ENCODE assay signal across 24 mouse cellular contexts in the genomic region with DNA sequence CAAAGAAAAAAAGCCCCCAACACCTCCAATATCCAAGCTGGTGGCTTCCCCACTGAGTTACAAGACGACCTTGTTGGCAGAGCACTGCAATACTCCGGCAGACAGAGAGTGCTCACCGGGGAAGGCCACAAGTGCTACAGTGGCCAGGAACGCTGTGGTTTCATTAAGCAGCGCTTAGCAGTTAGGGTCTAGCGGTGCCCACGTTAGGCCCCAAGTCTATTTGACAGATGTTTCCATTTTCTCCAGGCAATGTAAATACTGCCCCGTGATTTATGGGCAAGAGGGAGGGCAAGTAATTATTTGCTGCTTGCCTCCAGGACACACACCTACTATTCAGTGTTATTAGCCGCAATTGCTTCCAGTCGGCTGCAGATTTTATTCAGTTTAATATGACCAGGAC. TPM values are rescaled to one million over a fixed set of nuclear protein-coding genes. Genes with fewer than 3 reads are reported as not detected.
DNase-seq lines count a peak whose midpoint lies in the region; ATAC-seq and TF ChIP-seq lines count a peak whose summit lies in the region.
"Had no signal": no experiment of that assay in that cellular context is flagged by ENCODE, and none has a peak within 500 bp of the region (broad histone marks: within the 10 kb centered on the region; RNA-seq: fewer than 3 reads in every experiment).

No protein-coding gene starts in this region.

- no peak overlapping the region for H3K9ac ChIP-seq in neural tube, embryonic 11.5 days (ENCODE audit: low read length)
- no peak overlapping the region for H3K9ac ChIP-seq in limb, embryonic 14.5 days (ENCODE audit: low read depth, low read length, severe bottlenecking)
- H3K9ac ChIP-seq: heart, embryonic 13.5 days; kidney, embryonic 15.5 days; liver, embryonic 13.5 days; midbrain, embryonic 12.5 days; stomach, embryonic 15.5 days had no signal

- ATAC-seq in neural tube, embryonic 11.5 days (ENCODE audit: insufficient read depth, low FRiP score, low TSS enrichment): 0 out of 2 replicates have a peak, but pooled peaks have one; percentile 27
- ATAC-seq in limb, embryonic 14.5 days (ENCODE audit: low FRiP score, low read depth): peak; percentile 47; the same call in 1 of the 2 replicates

- no peaks in the 10 kb centered on the region for H3K9me3 ChIP-seq in neural tube, embryonic 11.5 days (ENCODE audit: control insufficient read depth, low read length)
- H3K9me3 ChIP-seq in limb, embryonic 14.5 days (ENCODE audit: control insufficient read depth, low read length): no peaks in the 10 kb centered on the region
- H3K9me3 ChIP-seq in heart, embryonic 10.5 days: no peaks in the 10 kb centered on the region
- H3K9me3 ChIP-seq: heart, embryonic 13.5 days; kidney, embryonic 15.5 days; liver, embryonic 13.5 days; midbrain, embryonic 12.5 days; stomach, embryonic 15.5 days had no signal

- no peak overlapping the region for H3K4me3 ChIP-seq in neural tube, embryonic 11.5 days (ENCODE audit: low read depth, low read length)
- H3K4me3 ChIP-seq in limb, embryonic 14.5 days (replicated peaks; ENCODE audit: low read length): no peak overlapping the region
- H3K4me3 ChIP-seq in heart, embryonic 10.5 days: no peak overlapping the region
- H3K4me3 ChIP-seq in cerebellum, adult 2 months (replicated peaks; ENCODE audit: insufficient read depth, low read depth, low read length): no peak overlapping the region
- H3K4me3 ChIP-seq: gastrocnemius, adult 2 months; heart, embryonic 13.5 days; kidney, embryonic 15.5 days; liver, embryonic 13.5 days; midbrain, embryonic 12.5 days; stomach, embryonic 15.5 days had no signal

- 23% methylated on average over 10 of the region's 10 CpGs for WGBS in neural tube, embryonic 11.5 days
- WGBS in limb, embryonic 14.5 days: 7% methylated on average over 10 of the region's 10 CpGs
- WGBS in heart, embryonic 10.5 days: 68% methylated on average over 10 of the region's 10 CpGs
- 47% methylated on average over 10 of the region's 10 CpGs for whole genome bisulfite sequencing in cerebellum, adult 2 months

- TF ChIP-seq POLR2A in limb, embryonic 14.5 days (IDR thresholded peaks at IDR 0.05; ENCODE audit: borderline replicate concordance, extremely low read depth, insufficient read depth, insufficient read length): no peak
- TF ChIP-seq POLR2A in cerebellum, adult 2 months (IDR thresholded peaks at IDR 0.05; ENCODE audit: borderline replicate concordance, insufficient read depth, low read length): no peak

- H3K27me3 ChIP-seq in neural tube, embryonic 11.5 days (ENCODE audit: control insufficient read depth, insufficient read depth, low read length): no peaks in the 10 kb centered on the region
- H3K27me3 ChIP-seq in limb, embryonic 14.5 days (ENCODE audit: control insufficient read depth, insufficient read depth, low read length): no peaks in the 10 kb centered on the region
- no peaks in the 10 kb centered on the region for H3K27me3 ChIP-seq in heart, embryonic 10.5 days (ENCODE audit: insufficient read depth, poor library complexity, severe bottlenecking)
- H3K27me3 ChIP-seq in cerebellum, adult 2 months (ENCODE audit: control insufficient read depth, insufficient read depth, low read length): no peaks in the 10 kb centered on the region
- H3K27me3 ChIP-seq: heart, embryonic 13.5 days; kidney, embryonic 15.5 days; liver, embryonic 13.5 days; stomach, embryonic 15.5 days had no signal

- H3K4me2 ChIP-seq in neural tube, embryonic 11.5 days (ENCODE audit: low read depth): no peak overlapping the region
- H3K4me2 ChIP-seq in limb, embryonic 14.5 days (replicated peaks; ENCODE audit: low read depth, low read length, severe bottlenecking): no peak overlapping the region
- H3K4me2 ChIP-seq: heart, embryonic 13.5 days; kidney, embryonic 15.5 days; liver, embryonic 13.5 days; midbrain, embryonic 12.5 days; stomach, embryonic 15.5 days had no signal

- H3K36me3 ChIP-seq in neural tube, embryonic 11.5 days (ENCODE audit: control insufficient read depth, insufficient read depth, low read length): no peaks in the 10 kb centered on the region; the same call in none of the 2 replicates
- H3K36me3 ChIP-seq in limb, embryonic 14.5 days (ENCODE audit: control insufficient read depth, insufficient read depth, low read length): peaks cover 23% of the 10 kb centered on the region
- H3K36me3 ChIP-seq in heart, embryonic 10.5 days: peaks cover 56% of the 10 kb centered on the region

- H3K27ac ChIP-seq in neural tube, embryonic 11.5 days (ENCODE audit: low read depth, low read length): no peak overlapping the region
- no peak overlapping the region for H3K27ac ChIP-seq in limb, embryonic 14.5 days (replicated peaks; ENCODE audit: low read depth, low read length)
- no peak overlapping the region for H3K27ac ChIP-seq in heart, embryonic 10.5 days
- H3K27ac ChIP-seq in cerebellum, adult 2 months (ENCODE audit: insufficient read depth, low read length): no peak overlapping the region
- H3K27ac ChIP-seq: gastrocnemius, adult 2 months; heart, embryonic 13.5 days; kidney, embryonic 15.5 days; liver, embryonic 13.5 days; midbrain, embryonic 12.5 days; stomach, embryonic 15.5 days had no signal

- peak; percentile 65 for DNase-seq in embryo, embryonic 10 days (ENCODE audit: low spot score)
- DNase-seq in embryo, embryonic 9.5 days (ENCODE audit: extremely low spot score): no peak
- DNase-seq in neural tube, embryonic 11.5 days (ENCODE audit: low spot score): peak; percentile 32
- DNase-seq in neural tube, embryonic 10.5 days (ENCODE audit: extremely low spot score, low spot score): no peak
- peak; percentile 31 for DNase-seq in limb, embryonic 14.5 days (ENCODE audit: low spot score)
- peak; percentile 9 for DNase-seq in yolk sac, embryonic 10.5 days (ENCODE audit: low spot score)
- no peak for DNase-seq in heart, embryonic 10.5 days (ENCODE audit: low spot score)
- no peak for DNase-seq in cerebellum, adult 2 months
- DNase-seq: adrenal gland, postnatal 10 days; cerebellum, adult 11 months; cerebellum, postnatal 25 days; gastrocnemius, adult 2 months; liver, embryonic 13.5 days; retina, postnatal 1 day had no signal

- peaks cover 9% of the 10 kb centered on the region for H3K4me1 ChIP-seq in neural tube, embryonic 11.5 days (ENCODE audit: control insufficient read depth, insufficient read depth, low read length)
- peaks cover 20% of the 10 kb centered on the region for H3K4me1 ChIP-seq in limb, embryonic 14.5 days (ENCODE audit: control insufficient read depth, insufficient read depth, low read length)
- H3K4me1 ChIP-seq in heart, embryonic 10.5 days: no peaks in the 10 kb centered on the region
- no peaks in the 10 kb centered on the region for H3K4me1 ChIP-seq in cerebellum, adult 2 months (ENCODE audit: control insufficient read depth, insufficient read depth, low read length)
- H3K4me1 ChIP-seq: heart, embryonic 13.5 days; stomach, embryonic 15.5 days had no signal

- no peak for TF ChIP-seq CTCF in cerebellum, adult 2 months (IDR thresholded peaks at IDR 0.05; ENCODE audit: borderline replicate concordance, insufficient read depth, low read depth, low read length)

RNA-seq across cellular contexts. Expression of gene Kncn, which starts 20.3 kb away (rescaled TPM):
- not detected in 2 replicates for polyA plus RNA-seq in neural tube, embryonic 11.5 days (2014; fragmentation: Nextera tagmentation; extraction: Ambion mirVana)
- polyA plus RNA-seq in limb, embryonic 14.5 days (2012; rRNA removed): not detected in 2 replicates
- not detected in 2 replicates for polyA plus RNA-seq in limb, embryonic 14.5 days (2014; fragmentation: Nextera tagmentation; extraction: Ambion mirVana)
- polyA plus RNA-seq in heart, embryonic 10.5 days (2016; fragmentation: Nextera tagmentation; extraction: Ambion mirVana): not detected in 2 replicates
- 0.08 and 0.14 TPM in 2 replicates for polyA plus RNA-seq in cerebellum, adult 2 months (2012; rRNA removed)
- polyA plus RNA-seq: gonadal fat pad, adult 2 months; heart, embryonic 13.5 days; intestine, embryonic 14.5 days; large intestine, adult 2 months; liver, embryonic 13.5 days; lung, embryonic 16.5 days; midbrain, embryonic 12.5 days; stomach, embryonic 15.5 days; thymus, postnatal 0 days; urinary bladder, adult 2 months had no signal

RNA-seq across cellular contexts. Expression of gene Mknk1, which starts 24.9 kb away (rescaled TPM):
- 21.2 and 25.5 TPM in 2 replicates for polyA plus RNA-seq in neural tube, embryonic 11.5 days (2014; fragmentation: Nextera tagmentation; extraction: Ambion mirVana)
- polyA plus RNA-seq in limb, embryonic 14.5 days (2012; rRNA removed): 69.6 and 73.9 TPM in 2 replicates
- polyA plus RNA-seq in limb, embryonic 14.5 days (2014; fragmentation: Nextera tagmentation; extraction: Ambion mirVana): 28.4 and 28.5 TPM in 2 replicates
- 22.7 and 23.0 TPM in 2 replicates for polyA plus RNA-seq in heart, embryonic 10.5 days (2016; fragmentation: Nextera tagmentation; extraction: Ambion mirVana)
- polyA plus RNA-seq in cerebellum, adult 2 months (2012; rRNA removed): 58.3 and 60.0 TPM in 2 replicates

RNA-seq across cellular contexts. Expression of gene 6430628N08Rik, which starts 26.6 kb away (rescaled TPM):
- polyA plus RNA-seq in neural tube, embryonic 11.5 days (2014; fragmentation: Nextera tagmentation; extraction: Ambion mirVana): not detected in 2 replicates
- not detected in 2 replicates for polyA plus RNA-seq in limb, embryonic 14.5 days (2012; rRNA removed)
- not detected in 2 replicates for polyA plus RNA-seq in limb, embryonic 14.5 days (2014; fragmentation: Nextera tagmentation; extraction: Ambion mirVana)
- not detected in 2 replicates for polyA plus RNA-seq in heart, embryonic 10.5 days (2016; fragmentation: Nextera tagmentation; extraction: Ambion mirVana)
- polyA plus RNA-seq in cerebellum, adult 2 months (2012; rRNA removed): 0.08 and 0.23 TPM in 2 replicates
- polyA plus RNA-seq: heart, embryonic 13.5 days; intestine, embryonic 14.5 days; kidney, embryonic 15.5 days; large intestine, adult 2 months; liver, embryonic 13.5 days; lung, embryonic 16.5 days; stomach, embryonic 15.5 days; thymus, postnatal 0 days; urinary bladder, adult 2 months had no signal

RNA-seq across cellular contexts. Expression of gene Mob3c, which starts 36.0 kb away (rescaled TPM):
- 3.2 and 4.1 TPM in 2 replicates for polyA plus RNA-seq in neural tube, embryonic 11.5 days (2014; fragmentation: Nextera tagmentation; extraction: Ambion mirVana)
- 16.3 and 19.7 TPM in 2 replicates for polyA plus RNA-seq in limb, embryonic 14.5 days (2012; rRNA removed)
- 8.6 and 11.6 TPM in 2 replicates for polyA plus RNA-seq in limb, embryonic 14.5 days (2014; fragmentation: Nextera tagmentation; extraction: Ambion mirVana)
- polyA plus RNA-seq in heart, embryonic 10.5 days (2016; fragmentation: Nextera tagmentation; extraction: Ambion mirVana): 5.9 and 9.8 TPM in 2 replicates
- polyA plus RNA-seq in cerebellum, adult 2 months (2012; rRNA removed): 9.4 and 11.1 TPM in 2 replicates

Comparison
In these comparisons a context has a peak if more than half of its experiments do, and no peak if none do; other contexts are left out.
1. DNase-seq: peak in embryo, embryonic 10 days (single experiment), neural tube, embryonic 11.5 days (single experiment), limb, embryonic 14.5 days (single experiment) and yolk sac, embryonic 10.5 days (single experiment); none in embryo, embryonic 9.5 days (single experiment), neural tube, embryonic 10.5 days (single experiment), heart, embryonic 10.5 days (single experiment) and cerebellum, adult 2 months (0 of 2).